Mouse (Mus musculus) thymus, adult 2 months (tissue): ENCODE data around the gene 5730522E02Rik.

ENCODE experiments used
- CTCF ChIP-seq: fragments of 200-500 bp; IDR thresholded peaks from 2 replicates; pipeline ENCODE4 v1.5.1; 2012; ENCODE audit warnings: mild to moderate bottlenecking, control low read depth, low read length, moderate library complexity, borderline replicate concordance; ENCODE audit not compliant: control insufficient read depth, poor library complexity, insufficient read depth; ENCODE audit errors: extremely low read depth
- POLR2A ChIP-seq: fragments of 200-500 bp; IDR thresholded peaks from 2 replicates; pipeline ENCODE4 v1.6.1; 2012; ENCODE audit warnings: mild to moderate bottlenecking, low read length, control low read depth, moderate library complexity; ENCODE audit not compliant: control insufficient read depth, poor library complexity, insufficient read depth; ENCODE audit errors: extremely low read depth

GRCm38 (mm10) chr11:26075536-26075935 is 135.0 kb downstream of the 5730522E02Rik start:
- no peak for TF ChIP-seq POLR2A
- no peak for TF ChIP-seq CTCF
